Mouse (Mus musculus) myocyte (in vitro differentiated cells): ENCODE measurements around the gene Lexm.

Experiments
- CEBPB ChIP-seq: IDR thresholded peaks from 2 replicates; pipeline ENCODE4 v1.6.1; 2011; ENCODE audit warnings: mild to moderate bottlenecking, moderate library complexity; ENCODE audit not compliant: poor library complexity, insufficient read depth, severe bottlenecking
- E2F4 ChIP-seq: IDR thresholded peaks from one replicate; pipeline ENCODE4 v1.6.1; 2011; ENCODE audit warnings: mild to moderate bottlenecking, control low read depth, moderate library complexity; ENCODE audit not compliant: insufficient read depth
- MAX ChIP-seq: IDR thresholded peaks from one replicate; pipeline ENCODE4 v1.6.1; 2011; ENCODE audit warnings: low read depth, mild to moderate bottlenecking, control low read depth
- MYOD1 ChIP-seq, 3 experiments: IDR thresholded peaks; one replicate each; pipeline ENCODE4 v1.6.1; 2011; ENCODE audit warnings: control low read depth in 2 of 3, low read depth in 2 of 3, mild to moderate bottlenecking in 2 of 3, moderate library complexity in 1 of 3; ENCODE audit not compliant: insufficient read length in 2 of 3, control insufficient read depth in 1 of 3
- MYOG ChIP-seq, 3 experiments: IDR thresholded peaks; one replicate each; pipeline ENCODE4 v1.6.1; 2011; ENCODE audit warnings: control low read depth in 2 of 3, low read depth in 2 of 3, mild to moderate bottlenecking in 2 of 3; ENCODE audit not compliant: insufficient read length in 2 of 3, control insufficient read depth in 1 of 3, insufficient read depth in 1 of 3
- POLR2A ChIP-seq: IDR thresholded peaks from one replicate; pipeline ENCODE4 v1.6.1; 2011; ENCODE audit warnings: low read depth, mild to moderate bottlenecking, control low read depth, moderate library complexity; ENCODE audit not compliant: insufficient read length
- POLR2AphosphoS2 ChIP-seq: IDR thresholded peaks from one replicate; pipeline ENCODE4 v1.6.1; 2011; ENCODE audit warnings: low read depth, control low read depth; ENCODE audit not compliant: insufficient read length
- SRF ChIP-seq: IDR thresholded peaks from one replicate; pipeline ENCODE4 v1.6.1; 2011; ENCODE audit warnings: low read depth; ENCODE audit not compliant: control insufficient read depth, insufficient read length
- TCF12 ChIP-seq: IDR thresholded peaks from one replicate; pipeline ENCODE4 v1.6.1; 2011; ENCODE audit warnings: mild to moderate bottlenecking, control low read depth; ENCODE audit not compliant: poor library complexity, insufficient read depth, severe bottlenecking
- TCF3 ChIP-seq: IDR thresholded peaks from one replicate; pipeline ENCODE4 v1.6.1; 2011; ENCODE audit warnings: low read depth, control low read depth; ENCODE audit not compliant: insufficient read length
- USF1 ChIP-seq: IDR thresholded peaks from one replicate; pipeline ENCODE4 v1.6.1; 2011; ENCODE audit warnings: low read depth, mild to moderate bottlenecking, control low read depth, moderate library complexity

GRCm38 (mm10) chr4:106666546-106666945 lies 49.5 kb upstream of the Lexm start:
- TF ChIP-seq MAX (no peak), MYOD1 (IDR thresholded peaks at IDR 0.05; ENCODE audit: control insufficient read depth in 1 of 3, insufficient read length in 2 of 3, low read depth in 2 of 3) (no peak), USF1 (no peak), POLR2A (no peak), SRF (no peak), MYOG (IDR thresholded peaks at IDR 0.05; ENCODE audit: control insufficient read depth in 1 of 3, insufficient read depth in 1 of 3, insufficient read length in 2 of 3, low read depth in 2 of 3) (no peak), CEBPB (no peak), TCF3 (no peak), POLR2AphosphoS2 (no peak), E2F4 (no peak), TCF12 (no peak)
